In the genomic region with DNA sequence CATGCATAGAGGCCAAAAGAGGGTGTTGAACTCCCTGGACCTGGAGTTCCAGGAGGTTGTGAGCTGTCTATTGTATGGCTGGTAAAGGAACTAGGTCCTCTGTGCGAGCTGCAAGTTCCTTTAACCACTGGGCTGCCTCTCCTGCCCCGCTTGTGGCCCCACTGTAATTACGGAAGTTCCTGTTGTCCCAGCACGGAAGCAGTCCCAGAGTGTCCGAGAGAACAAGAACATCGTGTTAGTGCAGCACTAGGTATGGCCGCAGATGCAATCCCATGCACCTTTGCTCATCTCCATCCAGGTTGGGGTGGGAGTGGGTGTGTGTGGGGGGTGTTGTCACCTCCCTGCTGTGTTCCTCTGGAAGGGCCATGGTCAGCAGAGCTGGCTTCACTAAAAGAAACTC, we compare ENCODE assay signal across 29 mouse cellular contexts. TPM values are rescaled to one million over a fixed set of nuclear protein-coding genes. Genes with fewer than 3 reads are reported as not detected.
A peak's percentile ranks its signal among the peaks of the same experiment; 100 is the strongest.
DNase-seq lines count a peak whose midpoint lies in the region; ATAC-seq and TF ChIP-seq lines count a peak whose summit lies in the region.
"Had no signal": no experiment of that assay in that cellular context is flagged by ENCODE, and none has a peak within 500 bp of the region (broad histone marks: within the 10 kb centered on the region; RNA-seq: fewer than 3 reads in every experiment).

No protein-coding gene starts in this region.

- TF ChIP-seq EP300 in liver, postnatal 0 days (IDR thresholded peaks at IDR 0.05; ENCODE audit: low read depth) = no peak

- no peaks in the 10 kb centered on the region for H3K27me3 ChIP-seq in hindbrain, embryonic 15.5 days
- 0 out of 2 replicates have a peak, but pooled peaks cover 4% of the 10 kb centered on the region for H3K27me3 ChIP-seq in hindbrain, embryonic 13.5 days
- H3K27me3 ChIP-seq in liver, postnatal 0 days (ENCODE audit: insufficient read depth, low read length) = no peaks in the 10 kb centered on the region
- H3K27me3 ChIP-seq: embryonic facial prominence, embryonic 15.5 days; forebrain, embryonic 12.5 days; heart, embryonic 13.5 days; kidney, embryonic 15.5 days; limb, embryonic 13.5 days; liver, embryonic 15.5 days; neural tube, embryonic 15.5 days had no signal

- 94% methylated on average over 7 of the region's 7 CpGs for WGBS in hindbrain, embryonic 15.5 days
- WGBS in hindbrain, embryonic 13.5 days = 95% methylated on average over 7 of the region's 7 CpGs
- WGBS in liver, postnatal 0 days (ENCODE audit: insufficient replicate concordance) = 69% methylated on average over 7 of the region's 7 CpGs

- no peak overlapping the region for H3K4me2 ChIP-seq in hindbrain, embryonic 15.5 days
- H3K4me2 ChIP-seq in hindbrain, embryonic 13.5 days = no peak overlapping the region
- H3K4me2 ChIP-seq in liver, postnatal 0 days (ENCODE audit: low read depth, low read length) = no peak overlapping the region
- H3K4me2 ChIP-seq: embryonic facial prominence, embryonic 15.5 days; forebrain, embryonic 12.5 days; heart, embryonic 13.5 days; kidney, embryonic 15.5 days; limb, embryonic 13.5 days; liver, embryonic 15.5 days; neural tube, embryonic 15.5 days had no signal

- peaks cover 2% of the 10 kb centered on the region for H3K4me1 ChIP-seq in hindbrain, embryonic 15.5 days (replicated peaks)
- peaks cover 1% of the 10 kb centered on the region; the same call in 1 of the 2 replicates for H3K4me1 ChIP-seq in hindbrain, embryonic 13.5 days (replicated peaks)
- H3K4me1 ChIP-seq in liver, postnatal 0 days (ENCODE audit: insufficient read depth) = 0 out of 2 replicates have a peak, but pooled peaks cover 1% of the 10 kb centered on the region
- H3K4me1 ChIP-seq: forebrain, embryonic 12.5 days had no signal

- ATAC-seq in hindbrain, embryonic 15.5 days (ENCODE audit: low FRiP score, low read depth) = 0 out of 2 replicates have a peak, but pooled peaks have one; percentile 23
- no peak for ATAC-seq in hindbrain, embryonic 13.5 days (ENCODE audit: low FRiP score)
- ATAC-seq in liver, postnatal 0 days = peak; percentile 46
- peak; percentile 66 for ATAC-seq in granulocyte monocyte progenitor cell, adult 5-6 weeks (replicated peaks; ENCODE audit: poor library complexity, severe bottlenecking)
- peak; percentile 82 for ATAC-seq in monocyte, adult 5-6 weeks (replicated peaks; ENCODE audit: insufficient number of reproducible peaks, low FRiP score, low TSS enrichment, poor library complexity, severe bottlenecking)

- DNase-seq in liver, postnatal 0 days = peak; percentile 37
- DNase-seq in liver = no peak
- no peak for DNase-seq in frontal cortex, postnatal 14 days (ENCODE audit: low spot score in 2 of 2)
- no peak for DNase-seq in MN1 (ENCODE audit: low spot score)
- DNase-seq: adrenal gland, postnatal 25 days; cerebellum, adult 8-10 months; cerebellum, postnatal 25 days; gastrocnemius, postnatal 14 days; heart, postnatal 10 days; kidney, adult 18-20 months; kidney, postnatal 36 days; lung, postnatal 10 days; midbrain, embryonic 14.5 days; spleen, adult 18-20 months; thymus, adult 2 months; thymus, postnatal 36 days had no signal

- no peak overlapping the region for H3K27ac ChIP-seq in hindbrain, embryonic 15.5 days (replicated peaks)
- H3K27ac ChIP-seq in hindbrain, embryonic 13.5 days = no peak overlapping the region
- H3K27ac ChIP-seq in liver, postnatal 0 days (ENCODE audit: low read depth) = peak overlapping the region; percentile 49; the same call in 1 of the 2 replicates
- H3K27ac ChIP-seq: embryonic facial prominence, embryonic 10.5 days; embryonic facial prominence, embryonic 15.5 days; forebrain, embryonic 12.5 days; heart, embryonic 13.5 days; hindbrain, embryonic 10.5 days; kidney, embryonic 15.5 days; limb, embryonic 13.5 days; liver, embryonic 15.5 days; neural tube, embryonic 15.5 days had no signal

- H3K36me3 ChIP-seq in hindbrain, embryonic 15.5 days = peaks cover 9% of the 10 kb centered on the region; the same call in 1 of the 2 replicates
- peaks cover 18% of the 10 kb centered on the region for H3K36me3 ChIP-seq in hindbrain, embryonic 13.5 days
- H3K36me3 ChIP-seq in liver, postnatal 0 days (replicated peaks; ENCODE audit: insufficient read depth, low read length) = peaks cover 12% of the 10 kb centered on the region

- no peak overlapping the region for H3K9ac ChIP-seq in hindbrain, embryonic 15.5 days
- no peak overlapping the region for H3K9ac ChIP-seq in hindbrain, embryonic 13.5 days
- no peak overlapping the region for H3K9ac ChIP-seq in liver, postnatal 0 days (replicated peaks)
- H3K9ac ChIP-seq: embryonic facial prominence, embryonic 15.5 days; forebrain, embryonic 12.5 days; heart, embryonic 13.5 days; kidney, embryonic 15.5 days; limb, embryonic 13.5 days; liver, embryonic 15.5 days; neural tube, embryonic 15.5 days had no signal

- no peak overlapping the region for H3K4me3 ChIP-seq in hindbrain, embryonic 15.5 days
- H3K4me3 ChIP-seq in hindbrain, embryonic 13.5 days = no peak overlapping the region
- H3K4me3 ChIP-seq in liver, postnatal 0 days (ENCODE audit: low read depth, low read length) = 0 out of 2 replicates have a peak overlapping the region, but pooled peaks have one; percentile 2
- H3K4me3 ChIP-seq: embryonic facial prominence, embryonic 10.5 days; embryonic facial prominence, embryonic 15.5 days; forebrain, embryonic 12.5 days; heart, embryonic 13.5 days; hindbrain, embryonic 10.5 days; kidney, embryonic 15.5 days; limb, embryonic 13.5 days; liver, embryonic 15.5 days; neural tube, embryonic 15.5 days had no signal

- no peaks in the 10 kb centered on the region for H3K9me3 ChIP-seq in hindbrain, embryonic 15.5 days
- H3K9me3 ChIP-seq in hindbrain, embryonic 13.5 days = no peaks in the 10 kb centered on the region
- H3K9me3 ChIP-seq in liver, postnatal 0 days (ENCODE audit: low read length) = no peaks in the 10 kb centered on the region
- H3K9me3 ChIP-seq: embryonic facial prominence, embryonic 10.5 days; embryonic facial prominence, embryonic 15.5 days; heart, embryonic 13.5 days; hindbrain, embryonic 10.5 days; kidney, embryonic 15.5 days; limb, embryonic 13.5 days; liver, embryonic 15.5 days; neural tube, embryonic 15.5 days had no signal

- no peak for TF ChIP-seq CTCF in liver, postnatal 0 days (IDR thresholded peaks at IDR 0.05; ENCODE audit: low read depth)

RNA-seq across cellular contexts. Expression of gene Ctbs, which starts 4.7 kb away (rescaled TPM):
- 5.2 and 5.8 TPM in 2 replicates for polyA plus RNA-seq in hindbrain, embryonic 15.5 days (2015; fragmentation: Nextera tagmentation; extraction: Ambion mirVana)
- 4.6 and 5.1 TPM in 2 replicates for polyA plus RNA-seq in hindbrain, embryonic 13.5 days (2015; fragmentation: Nextera tagmentation; extraction: Ambion mirVana)
- polyA plus RNA-seq in liver, postnatal 0 days (2015; fragmentation: Nextera tagmentation; extraction: Ambion mirVana) = 8.3 and 9.9 TPM in 2 replicates
- 4.7 and 10.5 TPM in 2 replicates for total RNA-seq in granulocyte monocyte progenitor cell, adult 5-6 weeks (2014; fragmentation: Nextera tagmentation)
- 7.3 and 10.9 TPM in 2 replicates for total RNA-seq in granulocyte monocyte progenitor cell, adult 5-6 weeks (2017)
- total RNA-seq in monocyte, adult 5-6 weeks (2017) = 23.6 to 29.4 TPM (median 24.0 TPM) in 3 replicates

RNA-seq across cellular contexts. Expression of gene Ssx2ip, which starts 40.4 kb away (rescaled TPM):
- 17.0 and 18.0 TPM in 2 replicates for polyA plus RNA-seq in hindbrain, embryonic 15.5 days (2015; fragmentation: Nextera tagmentation; extraction: Ambion mirVana)
- polyA plus RNA-seq in hindbrain, embryonic 13.5 days (2015; fragmentation: Nextera tagmentation; extraction: Ambion mirVana) = 13.3 and 14.4 TPM in 2 replicates
- 19.3 and 22.4 TPM in 2 replicates for polyA plus RNA-seq in liver, postnatal 0 days (2015; fragmentation: Nextera tagmentation; extraction: Ambion mirVana)
- total RNA-seq in granulocyte monocyte progenitor cell, adult 5-6 weeks (2014; fragmentation: Nextera tagmentation) = 7.6 and 13.9 TPM in 2 replicates
- 17.7 and 19.8 TPM in 2 replicates for total RNA-seq in granulocyte monocyte progenitor cell, adult 5-6 weeks (2017)
- total RNA-seq in monocyte, adult 5-6 weeks (2017) = 1.3 to 10.4 TPM (median 2.9 TPM) in 3 replicates

RNA-seq across cellular contexts. Expression of gene Spata1, which starts 54.7 kb away (rescaled TPM):
- polyA plus RNA-seq in hindbrain, embryonic 15.5 days (2015; fragmentation: Nextera tagmentation; extraction: Ambion mirVana) = 5.4 and 5.6 TPM in 2 replicates
- 6.4 and 7.5 TPM in 2 replicates for polyA plus RNA-seq in hindbrain, embryonic 13.5 days (2015; fragmentation: Nextera tagmentation; extraction: Ambion mirVana)
- polyA plus RNA-seq in liver, postnatal 0 days (2015; fragmentation: Nextera tagmentation; extraction: Ambion mirVana) = 0.62 and 1.5 TPM in 2 replicates
- 4.6 and 6.4 TPM in 2 replicates for total RNA-seq in granulocyte monocyte progenitor cell, adult 5-6 weeks (2014; fragmentation: Nextera tagmentation)
- total RNA-seq in granulocyte monocyte progenitor cell, adult 5-6 weeks (2017) = 7.9 and 27.0 TPM in 2 replicates
- total RNA-seq in monocyte, adult 5-6 weeks (2017) = 10.4 to 19.9 TPM (median 16.8 TPM) in 3 replicates

RNA-seq across cellular contexts. Expression of gene Gng5, which starts 54.7 kb away (rescaled TPM):
- polyA plus RNA-seq in hindbrain, embryonic 15.5 days (2015; fragmentation: Nextera tagmentation; extraction: Ambion mirVana) = 372 and 431 TPM in 2 replicates
- 565 TPM in 2 replicates for polyA plus RNA-seq in hindbrain, embryonic 13.5 days (2015; fragmentation: Nextera tagmentation; extraction: Ambion mirVana)
- 764 and 778 TPM in 2 replicates for polyA plus RNA-seq in liver, postnatal 0 days (2015; fragmentation: Nextera tagmentation; extraction: Ambion mirVana)
- total RNA-seq in granulocyte monocyte progenitor cell, adult 5-6 weeks (2014; fragmentation: Nextera tagmentation) = 393 and 432 TPM in 2 replicates
- 166 and 178 TPM in 2 replicates for total RNA-seq in granulocyte monocyte progenitor cell, adult 5-6 weeks (2017)
- total RNA-seq in monocyte, adult 5-6 weeks (2017) = 101 to 231 TPM (median 211 TPM) in 3 replicates
